Mouse (Mus musculus): ENCODE data around the gene Cckbr.

- no peak for TF ChIP-seq CHD2 (IDR thresholded peaks at IDR 0.05; ENCODE audit: low read depth, low read length)
- TF ChIP-seq ZNF384 (IDR thresholded peaks at IDR 0.05; ENCODE audit: low read depth, low read length), result no peak
Observed at GRCm38 (mm10) chr7:105501984-105502383, 76.5 kb downstream of the Cckbr start.
